Mouse (Mus musculus) gastrocnemius, adult 2 months (tissue): ENCODE measurements around the gene Dnaaf1. TPM values are rescaled to one million over a fixed set of nuclear protein-coding genes. Genes with fewer than 3 reads are reported as not detected.
A peak's percentile ranks its signal among the peaks of the same experiment; 100 is the strongest.

Experiments
- DNase-seq: peaks from one replicate; pipeline ENCODE4 v3.0.0; 2022
- H3K27ac ChIP-seq: fragments of 200-600 bp; 2 replicates; pipeline ENCODE4 v1.8.1; 2022; ENCODE audit warnings: mild to moderate bottlenecking
- H3K4me3 ChIP-seq: fragments of 200-600 bp; 2 replicates; pipeline ENCODE4 v1.8.1; 2022; ENCODE audit warnings: mild to moderate bottlenecking, moderate library complexity
- CTCF ChIP-seq: fragments of 200-600 bp; IDR thresholded peaks from 2 replicates; pipeline ENCODE4 v1.8.1; 2022; ENCODE audit warnings: antibody characterized with exemption, mild to moderate bottlenecking, moderate library complexity
- intact Hi-C: fragments of 180-260 bp; cut with DNase I; formaldehyde crosslinking; loops from one replicate; pipeline ENCODE4 v1.15.1; 2025
- total RNA-seq, 2 experiments: library from RNA; stranded (reverse); gene quantifications; 2 replicates each; pipeline ENCODE4 v1.2.3; 2021

Gene Dnaaf1
- total RNA-seq, 2 experiments from 2014 or later, result not detected

- TF ChIP-seq CTCF, result no peak
- peak overlapping the region; percentile 91 for H3K27ac ChIP-seq
These were observed 41.8 kb downstream of the Dnaaf1 start for GRCm38 (mm10) chr8:119616811-119617210.

GRCm38 (mm10) chr8:119617586-119617985, 42.6 kb downstream of the Dnaaf1 start:
- peak; percentile 73 for DNase-seq

More at GRCm38 (mm10) chr8:119616811-119617210, 41.8 kb downstream of the Dnaaf1 start:
- intact Hi-C loops, result loop anchor here (5.0 kb wide), 1 partner anchor 50 kb away; the partner anchor contains the start of gene Wfdc1
- no peak for DNase-seq
- H3K4me3 ChIP-seq, result no peak overlapping the region

GRCm38 (mm10) chr8:119618887-119619286, 43.9 kb downstream of the Dnaaf1 start:
- H3K27ac ChIP-seq, result peak overlapping the region; percentile 91
- peak overlapping the region; percentile 36; the same call in 1 of the 2 replicates for H3K4me3 ChIP-seq
- intact Hi-C loops, result loop anchor here (5.0 kb wide), 1 partner anchor 48 kb away; the partner anchor contains the start of gene Wfdc1
- TF ChIP-seq CTCF, result no peak
- DNase-seq, result peak; percentile 68

More at GRCm38 (mm10) chr8:119617586-119617985, 42.6 kb downstream of the Dnaaf1 start:
- Histone ChIP-seq H3K4me3 (no peak overlapping the region), H3K27ac (peak overlapping the region; percentile 91)
- no peak for TF ChIP-seq CTCF
- intact Hi-C loops, result loop anchor here (5.0 kb wide), 1 partner anchor 50 kb away; the partner anchor contains the start of gene Wfdc1

- DNase-seq, result no peak
- TF ChIP-seq CTCF, result no peak
- Histone ChIP-seq H3K4me3 (no peak overlapping the region), H3K27ac (peak overlapping the region; percentile 91)
- intact Hi-C loops, result no loop called here
These were observed 45.2 kb downstream of the Dnaaf1 start for GRCm38 (mm10) chr8:119620116-119620840.

GRCm38 (mm10) chr8:119620848-119621465, 45.9 kb downstream of the Dnaaf1 start:
- peak overlapping the region; percentile 91 for H3K27ac ChIP-seq
- intact Hi-C loops, result no loop called here
- DNase-seq, result no peak
- no peak overlapping the region for H3K4me3 ChIP-seq
- TF ChIP-seq CTCF, result no peak

- peak overlapping the region; percentile 91 for H3K27ac ChIP-seq
- no peak for DNase-seq
- H3K4me3 ChIP-seq, result no peak overlapping the region
- intact Hi-C loops, result no loop called here
- TF ChIP-seq CTCF, result no peak
These were observed 47.5 kb downstream of the Dnaaf1 start for GRCm38 (mm10) chr8:119622555-119622954.

GRCm38 (mm10) chr8:119623061-119623460, 48.0 kb downstream of the Dnaaf1 start:
- peak overlapping the region; percentile 91 for H3K27ac ChIP-seq
- H3K4me3 ChIP-seq, result no peak overlapping the region
- peak; percentile 66 for DNase-seq
- no peak for TF ChIP-seq CTCF
- intact Hi-C loops, result no loop called here

GRCm38 (mm10) chr8:119623744-119624143, 48.7 kb downstream of the Dnaaf1 start:
- peak; percentile 71 for DNase-seq
- Histone ChIP-seq H3K4me3 (no peak overlapping the region), H3K27ac (peak overlapping the region; percentile 91)
- no peak for TF ChIP-seq CTCF
- intact Hi-C loops, result no loop called here

- H3K4me3 ChIP-seq, result no peak overlapping the region
- intact Hi-C loops, result no loop called here
- no peak for TF ChIP-seq CTCF
- DNase-seq, result peak; percentile 72
- peak overlapping the region; percentile 91 for H3K27ac ChIP-seq
These were observed 49.9 kb downstream of the Dnaaf1 start for GRCm38 (mm10) chr8:119624916-119625315.

- peak overlapping the region; percentile 35; the same call in 1 of the 2 replicates for H3K4me3 ChIP-seq
- no peak for DNase-seq
- TF ChIP-seq CTCF, result no peak
- peak overlapping the region; percentile 91 for H3K27ac ChIP-seq
- intact Hi-C loops, result no loop called here
These were observed 50.8 kb downstream of the Dnaaf1 start for GRCm38 (mm10) chr8:119625788-119626187.

- no peak for DNase-seq
- intact Hi-C loops, result no loop called here
- H3K4me3 ChIP-seq, result no peak overlapping the region
- TF ChIP-seq CTCF, result no peak
- peak overlapping the region; percentile 17; the same call in 1 of the 2 replicates for H3K27ac ChIP-seq
These were observed 52.2 kb downstream of the Dnaaf1 start for GRCm38 (mm10) chr8:119627199-119627598.

- peak overlapping the region; percentile 17; the same call in 1 of the 2 replicates for H3K27ac ChIP-seq
- intact Hi-C loops, result no loop called here
- H3K4me3 ChIP-seq, result no peak overlapping the region
- TF ChIP-seq CTCF, result no peak
- no peak for DNase-seq
These were observed 52.8 kb downstream of the Dnaaf1 start for GRCm38 (mm10) chr8:119627613-119628359.
